Mouse (Mus musculus) heart, embryonic 13.5 days (tissue): ENCODE measurements around the gene Cd3g. TPM values are rescaled to one million over a fixed set of nuclear protein-coding genes. Genes with fewer than 3 reads are reported as not detected.

Experiments
- polyA plus RNA-seq: library from polyadenylated mRNA; unstranded; fragments of >200 nt; fragmentation: Nextera tagmentation; extraction: Ambion mirVana; gene quantifications from 2 replicates; pipeline ENCODE4 v1.2.1, GENCODE M21; 2015

Gene Cd3g
- polyA plus RNA-seq, 1 experiment from 2014 or later, result 1.9 TPM

Other genes with a start within 250 kb of the Cd3g start
- gene Phldb1, start 245.2 kb downstream of the Cd3g start, polyA plus RNA-seq, result 20.2 and 24.4 TPM in 2 replicates
- 114 and 119 TPM in 2 replicates for gene Arcn1, start 212.6 kb downstream of the Cd3g start, polyA plus RNA-seq
- 65.7 and 68.6 TPM in 2 replicates for gene Ift46, start 212.5 kb downstream of the Cd3g start, polyA plus RNA-seq
- 1.5 and 1.9 TPM in 2 replicates for gene Tmem25, start 181.1 kb downstream of the Cd3g start, polyA plus RNA-seq
- gene Ttc36, start 177.4 kb downstream of the Cd3g start, polyA plus RNA-seq, result 0.29 and 2.2 TPM in 2 replicates
- 6.1 and 6.5 TPM in 2 replicates for gene Kmt2a, start 99.1 kb downstream of the Cd3g start, polyA plus RNA-seq
- 1,009 and 1,200 TPM in 2 replicates for gene Atp5l, start 59.7 kb downstream of the Cd3g start, polyA plus RNA-seq
- gene Ube4a, start 14.8 kb downstream of the Cd3g start, polyA plus RNA-seq, result 15.9 and 17.4 TPM in 2 replicates
- gene Cd3d, start 1.4 kb upstream of the Cd3g start, polyA plus RNA-seq, result 0.45 TPM in 1 of 2 replicates, not detected in the other
- 0.55 TPM in 1 of 2 replicates, not detected in the other for gene Cd3e, start 29.2 kb upstream of the Cd3g start, polyA plus RNA-seq
- 1.3 and 1.5 TPM in 2 replicates for gene Mpzl2, start 59.4 kb upstream of the Cd3g start, polyA plus RNA-seq
- gene Mpzl3, start 74.8 kb upstream of the Cd3g start, polyA plus RNA-seq, result 1.6 and 1.7 TPM in 2 replicates
- gene Jaml, start 98.8 kb upstream of the Cd3g start, polyA plus RNA-seq, result 0.17 and 0.23 TPM in 2 replicates
- gene Scn2b, start 137.4 kb upstream of the Cd3g start, polyA plus RNA-seq, result 1.5 and 2.1 TPM in 2 replicates
- gene Scn4b, start 158.0 kb upstream of the Cd3g start, polyA plus RNA-seq, result 0.17 and 0.44 TPM in 2 replicates
- not detected in 2 replicates for gene BC049352, start 201.6 kb upstream of the Cd3g start, polyA plus RNA-seq
- gene Tmprss4, start 223.7 kb upstream of the Cd3g start, polyA plus RNA-seq, result 0.19 TPM in 1 of 2 replicates, not detected in the other